Mouse (Mus musculus): ENCODE results near the gene Lrp3. TPM values are rescaled to one million over a fixed set of nuclear protein-coding genes. Genes with fewer than 3 reads are reported as not detected.
A peak's percentile ranks its signal among the peaks of the same experiment; 100 is the strongest.
"Not testable (repeated sequence)": the region's sequence is repeated elsewhere in the genome, so short reads cannot be mapped to it uniquely, and the experiment has no call there.

Gene Lrp3
- polyA plus RNA-seq (2012; rRNA removed) = 56.7 and 57.3 TPM in 2 replicates

GRCm38 (mm10) chr7:35215225-35215624, at the start of gene Lrp3:
Gene Lrp3, minus strand, starts transcription at chr7:35215498.
- TF ChIP-seq CTCF (IDR thresholded peaks at IDR 0.05; ENCODE audit: extremely low read depth, insufficient read depth, low read length) (no peak), POLR2A (IDR thresholded peaks at IDR 0.05; ENCODE audit: extremely low read depth, insufficient read depth, low read length) (peak; percentile 51; the same call in 1 of the 2 replicates)
- H3K4me3 ChIP-seq (ENCODE audit: insufficient read depth, low read length) = peak within 1 kb of the TSS; percentile 94
- H3K27ac ChIP-seq (ENCODE audit: insufficient read depth, low read length) = peak within 1 kb of the TSS; percentile 76
- H3K4me1 ChIP-seq (ENCODE audit: control insufficient read depth, insufficient read depth, low read length) = peaks cover 1% of the 10 kb centered on the region; the same call in 1 of the 2 replicates

- TF ChIP-seq POLR2A (IDR thresholded peaks at IDR 0.05; ENCODE audit: extremely low read depth, insufficient read depth, low read length) (no peak), CTCF (IDR thresholded peaks at IDR 0.05; ENCODE audit: extremely low read depth, insufficient read depth, low read length) (peak; percentile 70)
Measured at GRCm38 (mm10) chr7:35264746-35265145, 49.4 kb upstream of the Lrp3 start.

GRCm38 (mm10) chr7:35263595-35264489, 48.5 kb upstream of the Lrp3 start:
- Histone ChIP-seq H3K27ac (ENCODE audit: insufficient read depth, low read length) (no peak overlapping the region), H3K4me1 (ENCODE audit: control insufficient read depth, insufficient read depth, low read length) (no peaks in the 10 kb centered on the region), H3K4me3 (ENCODE audit: insufficient read depth, low read length) (no peak overlapping the region)
- no peak for TF ChIP-seq POLR2A (IDR thresholded peaks at IDR 0.05; ENCODE audit: extremely low read depth, insufficient read depth, low read length)
- TF ChIP-seq CTCF (IDR thresholded peaks at IDR 0.05; ENCODE audit: extremely low read depth, insufficient read depth, low read length) = no peak

More at GRCm38 (mm10) chr7:35264746-35265145, 49.4 kb upstream of the Lrp3 start:
- Histone ChIP-seq H3K4me3 (ENCODE audit: insufficient read depth, low read length) (no peak overlapping the region), H3K27ac (ENCODE audit: insufficient read depth, low read length) (no peak overlapping the region), H3K4me1 (ENCODE audit: control insufficient read depth, insufficient read depth, low read length) (no peaks in the 10 kb centered on the region)

- Histone ChIP-seq H3K4me1 (ENCODE audit: control insufficient read depth, insufficient read depth, low read length) (no peaks in the 10 kb centered on the region), H3K27ac (ENCODE audit: insufficient read depth, low read length) (no peak overlapping the region), H3K4me3 (ENCODE audit: insufficient read depth, low read length) (no peak overlapping the region)
- no peak for TF ChIP-seq POLR2A (IDR thresholded peaks at IDR 0.05; ENCODE audit: extremely low read depth, insufficient read depth, low read length)
- peak; percentile 18; the same call in 1 of the 2 replicates for TF ChIP-seq CTCF (IDR thresholded peaks at IDR 0.05; ENCODE audit: extremely low read depth, insufficient read depth, low read length)
Measured at GRCm38 (mm10) chr7:35259384-35259783, 44.1 kb upstream of the Lrp3 start.

GRCm38 (mm10) chr7:35258294-35258693, 43.0 kb upstream of the Lrp3 start:
- no peaks in the 10 kb centered on the region for H3K4me1 ChIP-seq (ENCODE audit: control insufficient read depth, insufficient read depth, low read length)
- no peak overlapping the region for H3K27ac ChIP-seq (ENCODE audit: insufficient read depth, low read length)
- no peak for TF ChIP-seq CTCF (IDR thresholded peaks at IDR 0.05; ENCODE audit: extremely low read depth, insufficient read depth, low read length)
- no peak overlapping the region for H3K4me3 ChIP-seq (ENCODE audit: insufficient read depth, low read length)

GRCm38 (mm10) chr7:35252041-35252558, 36.8 kb upstream of the Lrp3 start:
- TF ChIP-seq POLR2A (IDR thresholded peaks at IDR 0.05; ENCODE audit: extremely low read depth, insufficient read depth, low read length) = no peak
- peak; percentile 42; the same call in 1 of the 2 replicates for TF ChIP-seq CTCF (IDR thresholded peaks at IDR 0.05; ENCODE audit: extremely low read depth, insufficient read depth, low read length)
- H3K4me1 ChIP-seq (ENCODE audit: control insufficient read depth, insufficient read depth, low read length) = no peaks in the 10 kb centered on the region
- H3K4me3 ChIP-seq (ENCODE audit: insufficient read depth, low read length) = no peak overlapping the region
- no peak overlapping the region for H3K27ac ChIP-seq (ENCODE audit: insufficient read depth, low read length)

- H3K4me1 ChIP-seq (ENCODE audit: control insufficient read depth, insufficient read depth, low read length); H3K27ac ChIP-seq (ENCODE audit: insufficient read depth, low read length); H3K4me3 ChIP-seq (ENCODE audit: insufficient read depth, low read length): not testable (repeated sequence)
Measured at GRCm38 (mm10) chr7:35237935-35238334, 22.6 kb upstream of the Lrp3 start.

GRCm38 (mm10) chr7:35235308-35235707, 20.0 kb upstream of the Lrp3 start:
- Histone ChIP-seq H3K4me1 (ENCODE audit: control insufficient read depth, insufficient read depth, low read length) (no peaks in the 10 kb centered on the region), H3K4me3 (ENCODE audit: insufficient read depth, low read length) (peak overlapping the region; percentile 44), H3K27ac (ENCODE audit: insufficient read depth, low read length) (peak overlapping the region; percentile 51)
- TF ChIP-seq CTCF (IDR thresholded peaks at IDR 0.05; ENCODE audit: extremely low read depth, insufficient read depth, low read length) = no peak
- no peak for TF ChIP-seq POLR2A (IDR thresholded peaks at IDR 0.05; ENCODE audit: extremely low read depth, insufficient read depth, low read length)

GRCm38 (mm10) chr7:35234361-35235245, 19.3 kb upstream of the Lrp3 start:
- Histone ChIP-seq H3K4me3 (ENCODE audit: insufficient read depth, low read length) (peak overlapping the region; percentile 44), H3K4me1 (ENCODE audit: control insufficient read depth, insufficient read depth, low read length) (no peaks in the 10 kb centered on the region), H3K27ac (ENCODE audit: insufficient read depth, low read length) (peak overlapping the region; percentile 52; the same call in 1 of the 2 replicates)
- TF ChIP-seq POLR2A (IDR thresholded peaks at IDR 0.05; ENCODE audit: extremely low read depth, insufficient read depth, low read length) = peak; percentile 68; the same call in 1 of the 2 replicates
- no peak for TF ChIP-seq CTCF (IDR thresholded peaks at IDR 0.05; ENCODE audit: extremely low read depth, insufficient read depth, low read length)

Data from cortical plate, adult 2 months (tissue).